Mouse (Mus musculus): Measurements from ENCODE around the gene Cep131. TPM values are rescaled to one million over a fixed set of nuclear protein-coding genes. Genes with fewer than 3 reads are reported as not detected.

Gene Cep131
- polyA plus RNA-seq, 1 experiment, result 10.8 TPM

- Histone ChIP-seq H3K36me3 (ENCODE audit: control insufficient read depth, insufficient read depth, low read length) (peaks cover 20% of the 10 kb centered on the region), H3K4me3 (ENCODE audit: control insufficient read depth, insufficient read depth, low read length) (no peak overlapping the region), H3K4me1 (replicated peaks; ENCODE audit: control insufficient read depth, insufficient read depth, low read length) (no peaks in the 10 kb centered on the region), H3K27ac (ENCODE audit: control insufficient read depth, insufficient read depth, low read length) (no peak overlapping the region), H3K27me3 (ENCODE audit: control insufficient read depth, insufficient read depth, low read length) (no peaks in the 10 kb centered on the region)
- no peak for TF ChIP-seq POLR2A (IDR thresholded peaks at IDR 0.05; ENCODE audit: control insufficient read depth, extremely low read depth, insufficient read depth, low read length, poor library complexity)
- no peak for TF ChIP-seq CTCF (IDR thresholded peaks at IDR 0.05; ENCODE audit: borderline replicate concordance, control insufficient read depth, extremely low read depth, insufficient read depth, low read length, poor library complexity)
- DNase-seq, result no peak
- WGBS, result 92% methylated on average over 4 of the region's 4 CpGs
Observed at GRCm38 (mm10) chr11:120112136-120112535, 25.5 kb upstream of the Cep131 start.

GRCm38 (mm10) chr11:120111033-120111432, 24.4 kb upstream of the Cep131 start:
- DNase-seq, result peak; percentile 55
- H3K36me3 ChIP-seq (ENCODE audit: control insufficient read depth, insufficient read depth, low read length), result peaks cover 16% of the 10 kb centered on the region

GRCm38 (mm10) chr11:120110554-120110953, 23.9 kb upstream of the Cep131 start:
- H3K4me1 ChIP-seq (replicated peaks; ENCODE audit: control insufficient read depth, insufficient read depth, low read length), result no peaks in the 10 kb centered on the region
- H3K27me3 ChIP-seq (ENCODE audit: control insufficient read depth, insufficient read depth, low read length), result no peaks in the 10 kb centered on the region
- no peak for DNase-seq
- H3K36me3 ChIP-seq (ENCODE audit: control insufficient read depth, insufficient read depth, low read length), result peaks cover 18% of the 10 kb centered on the region
- 94% methylated on average over 7 of the region's 7 CpGs for whole genome bisulfite sequencing
- H3K4me3 ChIP-seq (ENCODE audit: control insufficient read depth, insufficient read depth, low read length), result no peak overlapping the region
- H3K27ac ChIP-seq (ENCODE audit: control insufficient read depth, insufficient read depth, low read length), result no peak overlapping the region
- no peak for TF ChIP-seq CTCF (IDR thresholded peaks at IDR 0.05; ENCODE audit: borderline replicate concordance, control insufficient read depth, extremely low read depth, insufficient read depth, low read length, poor library complexity)
- TF ChIP-seq POLR2A (IDR thresholded peaks at IDR 0.05; ENCODE audit: control insufficient read depth, extremely low read depth, insufficient read depth, low read length, poor library complexity), result no peak

More at GRCm38 (mm10) chr11:120111033-120111432, 24.4 kb upstream of the Cep131 start:
- 38% methylated on average over 2 of the region's 2 CpGs for WGBS
- Histone ChIP-seq H3K27ac (ENCODE audit: control insufficient read depth, insufficient read depth, low read length) (no peak overlapping the region), H3K27me3 (ENCODE audit: control insufficient read depth, insufficient read depth, low read length) (no peaks in the 10 kb centered on the region), H3K4me3 (ENCODE audit: control insufficient read depth, insufficient read depth, low read length) (no peak overlapping the region), H3K4me1 (replicated peaks; ENCODE audit: control insufficient read depth, insufficient read depth, low read length) (no peaks in the 10 kb centered on the region)
- no peak for TF ChIP-seq POLR2A (IDR thresholded peaks at IDR 0.05; ENCODE audit: control insufficient read depth, extremely low read depth, insufficient read depth, low read length, poor library complexity)
- TF ChIP-seq CTCF (IDR thresholded peaks at IDR 0.05; ENCODE audit: borderline replicate concordance, control insufficient read depth, extremely low read depth, insufficient read depth, low read length, poor library complexity), result peak; percentile 81

GRCm38 (mm10) chr11:120109558-120110210, 23.1 kb upstream of the Cep131 start:
- Histone ChIP-seq H3K36me3 (ENCODE audit: control insufficient read depth, insufficient read depth, low read length) (peaks cover 24% of the 10 kb centered on the region), H3K4me1 (replicated peaks; ENCODE audit: control insufficient read depth, insufficient read depth, low read length) (no peaks in the 10 kb centered on the region), H3K4me3 (ENCODE audit: control insufficient read depth, insufficient read depth, low read length) (no peak overlapping the region), H3K27me3 (ENCODE audit: control insufficient read depth, insufficient read depth, low read length) (no peaks in the 10 kb centered on the region), H3K27ac (ENCODE audit: control insufficient read depth, insufficient read depth, low read length) (no peak overlapping the region)
- TF ChIP-seq CTCF (IDR thresholded peaks at IDR 0.05; ENCODE audit: borderline replicate concordance, control insufficient read depth, extremely low read depth, insufficient read depth, low read length, poor library complexity), result no peak
- TF ChIP-seq POLR2A (IDR thresholded peaks at IDR 0.05; ENCODE audit: control insufficient read depth, extremely low read depth, insufficient read depth, low read length, poor library complexity), result no peak
- WGBS, result 95% methylated on average over 14 of the region's 14 CpGs
- no peak for DNase-seq

GRCm38 (mm10) chr11:120107796-120108195, 21.2 kb upstream of the Cep131 start:
- no peak for DNase-seq
- H3K36me3 ChIP-seq (ENCODE audit: control insufficient read depth, insufficient read depth, low read length), result peaks cover 30% of the 10 kb centered on the region
- TF ChIP-seq CTCF (IDR thresholded peaks at IDR 0.05; ENCODE audit: borderline replicate concordance, control insufficient read depth, extremely low read depth, insufficient read depth, low read length, poor library complexity), result no peak
- TF ChIP-seq POLR2A (IDR thresholded peaks at IDR 0.05; ENCODE audit: control insufficient read depth, extremely low read depth, insufficient read depth, low read length, poor library complexity), result no peak

GRCm38 (mm10) chr11:120107026-120107425, 20.4 kb upstream of the Cep131 start:
- Histone ChIP-seq H3K4me3 (ENCODE audit: control insufficient read depth, insufficient read depth, low read length) (no peak overlapping the region), H3K27me3 (ENCODE audit: control insufficient read depth, insufficient read depth, low read length) (no peaks in the 10 kb centered on the region), H3K4me1 (replicated peaks; ENCODE audit: control insufficient read depth, insufficient read depth, low read length) (no peaks in the 10 kb centered on the region), H3K27ac (ENCODE audit: control insufficient read depth, insufficient read depth, low read length) (no peak overlapping the region), H3K36me3 (ENCODE audit: control insufficient read depth, insufficient read depth, low read length) (peaks cover 30% of the 10 kb centered on the region)
- whole genome bisulfite sequencing, result 98% methylated on average over 2 of the region's 2 CpGs
- TF ChIP-seq POLR2A (IDR thresholded peaks at IDR 0.05; ENCODE audit: control insufficient read depth, extremely low read depth, insufficient read depth, low read length, poor library complexity), result no peak
- no peak for TF ChIP-seq CTCF (IDR thresholded peaks at IDR 0.05; ENCODE audit: borderline replicate concordance, control insufficient read depth, extremely low read depth, insufficient read depth, low read length, poor library complexity)
- DNase-seq, result no peak

More at GRCm38 (mm10) chr11:120107796-120108195, 21.2 kb upstream of the Cep131 start:
- no peaks in the 10 kb centered on the region for H3K27me3 ChIP-seq (ENCODE audit: control insufficient read depth, insufficient read depth, low read length)
- no peaks in the 10 kb centered on the region for H3K4me1 ChIP-seq (replicated peaks; ENCODE audit: control insufficient read depth, insufficient read depth, low read length)
- 97% methylated on average over 9 of the region's 9 CpGs for WGBS
- no peak overlapping the region for H3K4me3 ChIP-seq (ENCODE audit: control insufficient read depth, insufficient read depth, low read length)
- H3K27ac ChIP-seq (ENCODE audit: control insufficient read depth, insufficient read depth, low read length), result no peak overlapping the region
